Mouse (Mus musculus) stomach, embryonic 15.5 days (tissue): Measurements from ENCODE around the gene Invs. TPM values are rescaled to one million over a fixed set of nuclear protein-coding genes. Genes with fewer than 3 reads are reported as not detected.

Experiments
- ATAC-seq: fragments of 200-750 bp; cut with Nextera tagmentation; 2 replicates; pipeline ENCODE4 v1.8.0; 2017; ENCODE audit warnings: low read depth, moderate number of reproducible peaks, moderate TSS enrichment; ENCODE audit not compliant: insufficient read depth, low FRiP score
- H3K27ac ChIP-seq: fragments of 300-500 bp; sonication (generic); 2 replicates; pipeline ENCODE4 v1.5.1; 2015; ENCODE audit warnings: mild to moderate bottlenecking, inconsistent platforms
- H3K27me3 ChIP-seq: fragments of 300-500 bp; sonication (generic); replicated peaks from 2 replicates; pipeline ENCODE4 v1.6.1; 2015; ENCODE audit warnings: inconsistent platforms
- H3K36me3 ChIP-seq: fragments of 300-500 bp; sonication (generic); 2 replicates; pipeline ENCODE4 v1.6.1; 2015; ENCODE audit warnings: inconsistent platforms
- H3K4me1 ChIP-seq: fragments of 300-500 bp; sonication (generic); 2 replicates; pipeline ENCODE4 v1.6.1; 2015; ENCODE audit warnings: inconsistent platforms
- H3K4me2 ChIP-seq: fragments of 300-500 bp; sonication (generic); 2 replicates; pipeline ENCODE4 v1.6.1; 2015; ENCODE audit warnings: mild to moderate bottlenecking, inconsistent platforms
- H3K4me3 ChIP-seq: fragments of 300-500 bp; sonication (generic); replicated peaks from 2 replicates; pipeline ENCODE4 v1.5.1; 2015; ENCODE audit warnings: inconsistent platforms
- H3K9ac ChIP-seq: fragments of 300-500 bp; sonication (generic); 2 replicates; pipeline ENCODE4 v1.6.1; 2015; ENCODE audit warnings: inconsistent platforms
- H3K9me3 ChIP-seq: fragments of 300-500 bp; sonication (generic); 2 replicates; pipeline ENCODE4 v1.6.1; 2016; ENCODE audit warnings: inconsistent platforms
- WGBS: fragments of 180-500 bp; shearing (Covaris S2); methylation state at CpG from one replicate; pipeline ENCODE4 v1.1.7; 2015; 5-methylcytosine and 5-hydroxymethylcytosine counted together
- polyA plus RNA-seq: library from polyadenylated mRNA; unstranded; fragments of >200 nt; fragmentation: Nextera tagmentation; extraction: Ambion mirVana; gene quantifications from 2 replicates; pipeline ENCODE4 v1.2.1, GENCODE M21; 2015

The Invs gene
- 9.5 and 10.1 TPM in 2 replicates for polyA plus RNA-seq

- H3K9ac ChIP-seq = peak within 1 kb of the TSS; percentile 93
- peaks cover 8% of the 10 kb centered on the region; the same call in 1 of the 2 replicates for H3K4me1 ChIP-seq
- H3K4me2 ChIP-seq = peak within 1 kb of the TSS; percentile 62
- no peaks in the 10 kb centered on the region for H3K36me3 ChIP-seq
- no peaks in the 10 kb centered on the region for H3K9me3 ChIP-seq
- ATAC-seq = peak; percentile 100
- H3K27ac ChIP-seq = peak within 1 kb of the TSS; percentile 77
- peak within 1 kb of the TSS; percentile 97 for H3K4me3 ChIP-seq
- no peaks in the 10 kb centered on the region for H3K27me3 ChIP-seq
- under 1% methylated on average over 41 of the region's 41 CpGs for WGBS
Measured at GRCm38 (mm10) chr4:48279498-48280134, at the start of gene Invs, which contains the start of gene Erp44. TSS of gene Invs (plus strand) at chr4:48279760. TSS of gene Erp44 (minus strand) at chr4:48279558.

- no peaks in the 10 kb centered on the region for H3K27me3 ChIP-seq
- no peak overlapping the region for H3K9ac ChIP-seq
- no peaks in the 10 kb centered on the region for H3K4me1 ChIP-seq
- H3K4me2 ChIP-seq = no peak overlapping the region
- H3K27ac ChIP-seq = no peak overlapping the region
- no peak for ATAC-seq
- 84% methylated on average over 3 of the region's 3 CpGs for WGBS
- H3K9me3 ChIP-seq = no peaks in the 10 kb centered on the region
- H3K36me3 ChIP-seq = no peaks in the 10 kb centered on the region
- H3K4me3 ChIP-seq = no peak overlapping the region
Measured at GRCm38 (mm10) chr4:48236721-48237120, 42.8 kb upstream of the Invs start.

GRCm38 (mm10) chr4:48239046-48239445 is 40.5 kb upstream of the Invs start:
- H3K4me1 ChIP-seq = no peaks in the 10 kb centered on the region
- H3K36me3 ChIP-seq = no peaks in the 10 kb centered on the region
- no peak overlapping the region for H3K27ac ChIP-seq
- H3K4me3 ChIP-seq = no peak overlapping the region
- WGBS = 81% methylated on average over 4 of the region's 4 CpGs
- H3K4me2 ChIP-seq = no peak overlapping the region
- H3K27me3 ChIP-seq = no peaks in the 10 kb centered on the region
- H3K9ac ChIP-seq = no peak overlapping the region
- H3K9me3 ChIP-seq = no peaks in the 10 kb centered on the region
- no peak for ATAC-seq

GRCm38 (mm10) chr4:48242482-48242881 is 37.1 kb upstream of the Invs start:
- no peaks in the 10 kb centered on the region for H3K4me1 ChIP-seq
- H3K36me3 ChIP-seq = no peaks in the 10 kb centered on the region
- ATAC-seq = no peak
- 84% methylated on average over 4 of the region's 4 CpGs for WGBS
- no peak overlapping the region for H3K27ac ChIP-seq
- no peak overlapping the region for H3K9ac ChIP-seq
- H3K27me3 ChIP-seq = no peaks in the 10 kb centered on the region
- H3K4me2 ChIP-seq = no peak overlapping the region
- no peaks in the 10 kb centered on the region for H3K9me3 ChIP-seq
- no peak overlapping the region for H3K4me3 ChIP-seq

GRCm38 (mm10) chr4:48243737-48244136 is 35.8 kb upstream of the Invs start:
- Histone ChIP-seq H3K27me3 (no peaks in the 10 kb centered on the region), H3K4me3 (no peak overlapping the region), H3K9me3 (no peaks in the 10 kb centered on the region), H3K4me1 (no peaks in the 10 kb centered on the region), H3K27ac (no peak overlapping the region), H3K4me2 (no peak overlapping the region), H3K36me3 (no peaks in the 10 kb centered on the region), H3K9ac (no peak overlapping the region)
- ATAC-seq = no peak
- 60% methylated on average over 1 of the region's 1 CpGs for WGBS

GRCm38 (mm10) chr4:48244280-48244679 is 35.3 kb upstream of the Invs start:
- no peak overlapping the region for H3K4me3 ChIP-seq
- H3K27ac ChIP-seq = no peak overlapping the region
- no peak overlapping the region for H3K9ac ChIP-seq
- H3K36me3 ChIP-seq = no peaks in the 10 kb centered on the region
- no peak overlapping the region for H3K4me2 ChIP-seq
- 88% methylated on average over 2 of the region's 2 CpGs for WGBS
- no peaks in the 10 kb centered on the region for H3K27me3 ChIP-seq
- no peaks in the 10 kb centered on the region for H3K4me1 ChIP-seq
- H3K9me3 ChIP-seq = no peaks in the 10 kb centered on the region
- no peak for ATAC-seq

- H3K27me3 ChIP-seq = no peaks in the 10 kb centered on the region
- H3K4me1 ChIP-seq = no peaks in the 10 kb centered on the region
- no peak overlapping the region for H3K4me3 ChIP-seq
- no peak overlapping the region for H3K27ac ChIP-seq
- no peak overlapping the region for H3K4me2 ChIP-seq
- no peaks in the 10 kb centered on the region for H3K9me3 ChIP-seq
- no peak for ATAC-seq
- no peaks in the 10 kb centered on the region for H3K36me3 ChIP-seq
- no peak overlapping the region for H3K9ac ChIP-seq
Measured at GRCm38 (mm10) chr4:48253266-48253665, 26.3 kb upstream of the Invs start.

GRCm38 (mm10) chr4:48258045-48258444 is 21.5 kb upstream of the Invs start:
- no peak for ATAC-seq
- Histone ChIP-seq H3K36me3 (no peaks in the 10 kb centered on the region), H3K9me3 (no peaks in the 10 kb centered on the region), H3K27ac (no peak overlapping the region), H3K4me2 (no peak overlapping the region), H3K27me3 (no peaks in the 10 kb centered on the region), H3K4me3 (no peak overlapping the region), H3K4me1 (no peaks in the 10 kb centered on the region), H3K9ac (no peak overlapping the region)
- 95% methylated on average over 3 of the region's 3 CpGs for WGBS

GRCm38 (mm10) chr4:48267683-48268082 is 11.9 kb upstream of the Invs start:
- WGBS = 81% methylated on average over 3 of the region's 3 CpGs
- H3K36me3 ChIP-seq = no peaks in the 10 kb centered on the region

GRCm38 (mm10) chr4:48268127-48268526 is 11.4 kb upstream of the Invs start:
- Histone ChIP-seq H3K9me3 (no peaks in the 10 kb centered on the region), H3K4me2 (no peak overlapping the region), H3K27ac (no peak overlapping the region), H3K4me3 (no peak overlapping the region), H3K27me3 (no peaks in the 10 kb centered on the region), H3K9ac (no peak overlapping the region), H3K36me3 (no peaks in the 10 kb centered on the region), H3K4me1 (no peaks in the 10 kb centered on the region)
- ATAC-seq = no peak
- 73% methylated on average over 1 of the region's 1 CpGs for WGBS

More at GRCm38 (mm10) chr4:48267683-48268082, 11.9 kb upstream of the Invs start:
- Histone ChIP-seq H3K9ac (no peak overlapping the region), H3K27ac (no peak overlapping the region), H3K4me3 (no peak overlapping the region), H3K9me3 (no peaks in the 10 kb centered on the region), H3K27me3 (no peaks in the 10 kb centered on the region), H3K4me2 (no peak overlapping the region), H3K4me1 (no peaks in the 10 kb centered on the region)
- no peak for ATAC-seq

GRCm38 (mm10) chr4:48270532-48270931 is 9.0 kb upstream of the Invs start:
- H3K4me3 ChIP-seq = no peak overlapping the region
- no peak for ATAC-seq
- H3K9me3 ChIP-seq = no peaks in the 10 kb centered on the region
- H3K27me3 ChIP-seq = no peaks in the 10 kb centered on the region
- no peak overlapping the region for H3K27ac ChIP-seq
- H3K4me2 ChIP-seq = no peak overlapping the region
- H3K9ac ChIP-seq = no peak overlapping the region
- no peaks in the 10 kb centered on the region for H3K36me3 ChIP-seq
- H3K4me1 ChIP-seq = no peaks in the 10 kb centered on the region

- no peaks in the 10 kb centered on the region for H3K4me1 ChIP-seq
- H3K27me3 ChIP-seq = no peaks in the 10 kb centered on the region
- no peaks in the 10 kb centered on the region for H3K36me3 ChIP-seq
- ATAC-seq = no peak
- no peaks in the 10 kb centered on the region for H3K9me3 ChIP-seq
- no peak overlapping the region for H3K9ac ChIP-seq
- WGBS = 57% methylated on average over 5 of the region's 5 CpGs
- H3K4me2 ChIP-seq = no peak overlapping the region
- no peak overlapping the region for H3K27ac ChIP-seq
- no peak overlapping the region for H3K4me3 ChIP-seq
Measured at GRCm38 (mm10) chr4:48271838-48272237, 7.7 kb upstream of the Invs start.
